Mouse (Mus musculus) regulatory T cell (primary cell): ENCODE data around the gene Scyl1.

Source experiments
- in situ Hi-C: fragments of 300-600 bp; cut with MboI, MseI; formaldehyde crosslinking; loops from one replicate; pipeline ENCODE4 v1.15.1; 2025; ENCODE audit warnings: high pct_unique_total_duplicates

Gene Scyl1

GRCm38 (mm10) chr19:5770925-5771860 is at the start of gene Scyl1:
Scyl1 (minus strand) TSS chr19:5771419.
- in situ Hi-C loops, result no loop called here

GRCm38 (mm10) chr19:5819549-5819948 is 48.3 kb upstream of the Scyl1 start:
- in situ Hi-C loops, result loop anchor here (25.0 kb wide), 1 partner anchor 1043 kb away; the partner anchor contains the start of gene Ccdc88b

GRCm38 (mm10) chr19:5818590-5818977 is 47.4 kb upstream of the Scyl1 start:
- in situ Hi-C loops, result loop anchor here (25.0 kb wide), 1 partner anchor 1044 kb away; the partner anchor contains the start of gene Ccdc88b

GRCm38 (mm10) chr19:5817703-5818589 is 46.7 kb upstream of the Scyl1 start:
- in situ Hi-C loops, result loop anchor here (25.0 kb wide), 1 partner anchor 1044 kb away; the partner anchor contains the start of gene Ccdc88b

- in situ Hi-C loops, result loop anchor here (25.0 kb wide), 1 partner anchor 1046 kb away; the partner anchor contains the start of gene Ccdc88b
Observed at GRCm38 (mm10) chr19:5815928-5816327, 44.7 kb upstream of the Scyl1 start.

- in situ Hi-C loops, result loop anchor here (25.0 kb wide), 1 partner anchor 1047 kb away; the partner anchor contains the start of gene Ccdc88b
Observed at GRCm38 (mm10) chr19:5815010-5815409, 43.8 kb upstream of the Scyl1 start.

- in situ Hi-C loops, result loop anchor here (25.0 kb wide), 1 partner anchor 1048 kb away; the partner anchor contains the start of gene Ccdc88b
Observed at GRCm38 (mm10) chr19:5814048-5814447, 42.8 kb upstream of the Scyl1 start.

- in situ Hi-C loops, result loop anchor here (25.0 kb wide), 1 partner anchor 1049 kb away; the partner anchor contains the start of gene Ccdc88b
Observed at GRCm38 (mm10) chr19:5813567-5813966, 42.3 kb upstream of the Scyl1 start.

- in situ Hi-C loops, result loop anchor here (25.0 kb wide), 1 partner anchor 1050 kb away; the partner anchor contains the start of gene Ccdc88b
Observed at GRCm38 (mm10) chr19:5811771-5812504, 40.7 kb upstream of the Scyl1 start.

GRCm38 (mm10) chr19:5810840-5811563 is 39.8 kb upstream of the Scyl1 start:
- in situ Hi-C loops, result loop anchor here (25.0 kb wide), 1 partner anchor 1051 kb away; the partner anchor contains the start of gene Ccdc88b

- in situ Hi-C loops, result loop anchor here (25.0 kb wide), 1 partner anchor 1052 kb away; the partner anchor contains the start of gene Ccdc88b
Observed at GRCm38 (mm10) chr19:5810103-5810839, 39.1 kb upstream of the Scyl1 start.

- in situ Hi-C loops, result loop anchor here (25.0 kb wide), 1 partner anchor 1053 kb away; the partner anchor contains the start of gene Ccdc88b
Observed at GRCm38 (mm10) chr19:5809712-5810089, 38.5 kb upstream of the Scyl1 start.

GRCm38 (mm10) chr19:5808955-5809711 is 37.9 kb upstream of the Scyl1 start:
- in situ Hi-C loops, result loop anchor here (25.0 kb wide), 1 partner anchor 1053 kb away; the partner anchor contains the start of gene Ccdc88b

- in situ Hi-C loops, result loop anchor here (25.0 kb wide), 1 partner anchor 1055 kb away; the partner anchor contains the start of gene Ccdc88b
Observed at GRCm38 (mm10) chr19:5807740-5808139, 36.5 kb upstream of the Scyl1 start.

GRCm38 (mm10) chr19:5806809-5807205 is 35.6 kb upstream of the Scyl1 start:
- in situ Hi-C loops, result loop anchor here (25.0 kb wide), 1 partner anchor 1055 kb away; the partner anchor contains the start of gene Ccdc88b

- in situ Hi-C loops, result loop anchor here (25.0 kb wide), 1 partner anchor 1056 kb away; the partner anchor contains the start of gene Ccdc88b
Observed at GRCm38 (mm10) chr19:5806051-5806808, 35.0 kb upstream of the Scyl1 start.

- in situ Hi-C loops, result loop anchor here (25.0 kb wide), 1 partner anchor 1058 kb away; the partner anchor contains the start of gene Ccdc88b
Observed at GRCm38 (mm10) chr19:5804371-5804899, 33.2 kb upstream of the Scyl1 start.
